Mouse (Mus musculus) MEL (cell line): ENCODE results near the gene Dtnb. TPM values are rescaled to one million over a fixed set of nuclear protein-coding genes. Genes with fewer than 3 reads are reported as not detected.

ENCODE experiments used
- DNase-seq: peaks from one replicate; pipeline ENCODE4 v3.0.0; 2011; ENCODE audit warnings: low read depth, low spot score
- H3K27ac ChIP-seq: 2 replicates; pipeline ENCODE4 v1.5.1; 2012; ENCODE audit warnings: low read depth, mild to moderate bottlenecking, control low read depth, low read length, moderate library complexity; ENCODE audit not compliant: control insufficient read depth
- H3K27me3 ChIP-seq, 2 experiments: fragments of 150-350 bp in 1 of 2; sonication (generic) in 1 of 2; 2 replicates each; pipeline ENCODE4 v1.6.1; 2012; ENCODE audit warnings: low read length in 2 of 2, mild to moderate bottlenecking in 2 of 2, improper control_type of control experiment in 1 of 2, moderate library complexity in 1 of 2; ENCODE audit not compliant: insufficient read depth in 2 of 2, control insufficient read depth in 1 of 2
- H3K36me3 ChIP-seq, 2 experiments: 2 replicates each; pipeline ENCODE4 v1.6.1; 2012 to 2014; ENCODE audit warnings: low read length in 2 of 2, improper control_type of control experiment in 1 of 2, inconsistent platforms in 1 of 2, mild to moderate bottlenecking in 1 of 2; ENCODE audit not compliant: insufficient read depth in 2 of 2, control insufficient read depth in 1 of 2
- H3K4me1 ChIP-seq, 2 experiments: fragments of 150-350 bp in 1 of 2; sonication (generic) in 1 of 2; 2 replicates each; pipeline ENCODE4 v1.6.1; 2012; ENCODE audit warnings: low read length in 2 of 2, improper control_type of control experiment in 1 of 2, mild to moderate bottlenecking in 1 of 2; ENCODE audit not compliant: insufficient read depth in 2 of 2, control insufficient read depth in 1 of 2
- H3K4me3 ChIP-seq, 2 experiments: fragments of 150-350 bp in 1 of 2; sonication (generic) in 1 of 2; 2 replicates each; pipeline ENCODE4 v1.5.1; 2012; ENCODE audit warnings: low read depth in 2 of 2, low read length in 2 of 2, mild to moderate bottlenecking in 2 of 2, moderate library complexity in 2 of 2, control low read depth in 1 of 2, improper control_type of control experiment in 1 of 2; ENCODE audit not compliant: control insufficient read depth in 1 of 2, insufficient read depth in 1 of 2
- H3K79me2 ChIP-seq: 2 replicates; pipeline ENCODE4 v1.6.1; 2012; ENCODE audit warnings: mild to moderate bottlenecking, low read length, moderate library complexity; ENCODE audit not compliant: control insufficient read depth, poor library complexity, insufficient read depth
- H3K9ac ChIP-seq: 2 replicates; pipeline ENCODE4 v1.6.1; 2012; ENCODE audit warnings: low read depth, mild to moderate bottlenecking, control low read depth, low read length, moderate library complexity; ENCODE audit not compliant: control insufficient read depth, poor library complexity, severe bottlenecking
- H3K9me3 ChIP-seq: fragments of 150-350 bp; sonication (generic); replicated peaks from 2 replicates; pipeline ENCODE4 v1.6.1; 2012; ENCODE audit warnings: mild to moderate bottlenecking, low read length, improper control_type of control experiment, moderate library complexity; ENCODE audit not compliant: insufficient read depth
- BHLHE40 ChIP-seq: IDR thresholded peaks from 2 replicates; pipeline ENCODE4 v1.6.1; 2012; ENCODE audit warnings: low read depth, mild to moderate bottlenecking, inconsistent platforms, low read length, improper control_type of control experiment, borderline replicate concordance
- CHD1 ChIP-seq: IDR thresholded peaks from 2 replicates; pipeline ENCODE4 v1.6.1; 2012; ENCODE audit warnings: low read depth, mild to moderate bottlenecking, inconsistent platforms, low read length, improper control_type of control experiment
- CHD2 ChIP-seq: IDR thresholded peaks from 2 replicates; pipeline ENCODE4 v1.6.1; 2011; ENCODE audit warnings: low read length, improper control_type of control experiment
- CTCF ChIP-seq, 3 experiments: IDR thresholded peaks in 2 of 3; conservative IDR thresholded peaks in 1 of 3; 2 replicates each; pipeline ENCODE4 v1.5.1; 2011 to 2012; ENCODE audit warnings: low read length in 3 of 3, low read depth in 2 of 3, mild to moderate bottlenecking in 2 of 3, improper control_type of control experiment in 1 of 3, inconsistent platforms in 1 of 3, mixed read lengths in 1 of 3, moderate library complexity in 1 of 3; ENCODE audit not compliant: control insufficient read depth in 1 of 3, insufficient read depth in 1 of 3, poor library complexity in 1 of 3, severe bottlenecking in 1 of 3
- E2F4 ChIP-seq: IDR thresholded peaks from 2 replicates; pipeline ENCODE4 v1.6.1; 2011; ENCODE audit warnings: low read depth, low read length, improper control_type of control experiment, borderline replicate concordance
- HCFC1 ChIP-seq: IDR thresholded peaks from 2 replicates; pipeline ENCODE4 v1.6.1; 2012; ENCODE audit warnings: low read depth, mild to moderate bottlenecking, inconsistent platforms, low read length, improper control_type of control experiment, moderate library complexity
- JUND ChIP-seq: IDR thresholded peaks from 2 replicates; pipeline ENCODE4 v1.6.1; 2011; ENCODE audit warnings: low read depth, mild to moderate bottlenecking, improper control_type of control experiment, low read length
- KAT2A ChIP-seq: conservative IDR thresholded peaks from 2 replicates; pipeline ENCODE4 v1.6.1; 2012; ENCODE audit warnings: low read depth, low read length, improper control_type of control experiment, inconsistent platforms
- MAFK ChIP-seq: IDR thresholded peaks from 2 replicates; pipeline ENCODE4 v1.6.1; 2011; ENCODE audit warnings: low read depth, mild to moderate bottlenecking, low read length, improper control_type of control experiment, borderline replicate concordance
- MAX ChIP-seq: IDR thresholded peaks from 2 replicates; pipeline ENCODE4 v1.6.1; 2011; ENCODE audit warnings: low read length, improper control_type of control experiment
- MXI1 ChIP-seq: IDR thresholded peaks from 2 replicates; pipeline ENCODE4 v1.6.1; 2011; ENCODE audit warnings: mild to moderate bottlenecking, low read depth, low read length, improper control_type of control experiment
- POLR2AphosphoS2 ChIP-seq: IDR thresholded peaks from 2 replicates; pipeline ENCODE4 v1.6.1; 2011; ENCODE audit warnings: low read length, improper control_type of control experiment
- POLR2AphosphoS5 ChIP-seq: IDR thresholded peaks from 2 replicates; pipeline ENCODE4 v1.6.1; 2012; ENCODE audit warnings: low read depth, borderline replicate concordance, mild to moderate bottlenecking, inconsistent platforms, low read length, moderate library complexity, mixed read lengths
- RCOR1 ChIP-seq: IDR thresholded peaks from 2 replicates; pipeline ENCODE4 v1.6.1; 2012; ENCODE audit warnings: low read depth, mild to moderate bottlenecking, inconsistent platforms, low read length, improper control_type of control experiment
- SIN3A ChIP-seq: IDR thresholded peaks from 2 replicates; pipeline ENCODE4 v1.6.1; 2012; ENCODE audit warnings: low read length, improper control_type of control experiment, inconsistent platforms
- UBTF ChIP-seq: IDR thresholded peaks from 2 replicates; pipeline ENCODE4 v1.6.1; 2012; ENCODE audit warnings: low read depth, mild to moderate bottlenecking, inconsistent platforms, low read length, improper control_type of control experiment, moderate library complexity, borderline replicate concordance; ENCODE audit not compliant: insufficient read depth
- USF2 ChIP-seq, 2 experiments: IDR thresholded peaks; 2 replicates each; pipeline ENCODE4 v1.6.1; 2011 to 2012; ENCODE audit warnings: improper control_type of control experiment in 2 of 2, low read length in 2 of 2, borderline replicate concordance in 1 of 2, inconsistent platforms in 1 of 2, low read depth in 1 of 2, mild to moderate bottlenecking in 1 of 2; ENCODE audit not compliant: insufficient read depth in 1 of 2
- ZC3H11A ChIP-seq: IDR thresholded peaks from 2 replicates; pipeline ENCODE4 v1.6.1; 2012; ENCODE audit warnings: low read depth, mild to moderate bottlenecking, inconsistent platforms, low read length, improper control_type of control experiment
- ZMIZ1 ChIP-seq: IDR thresholded peaks from 2 replicates; pipeline ENCODE4 v1.6.1; 2012; ENCODE audit warnings: low read depth, mild to moderate bottlenecking, inconsistent platforms, low read length, improper control_type of control experiment, moderate library complexity
- polyA plus RNA-seq, 2 experiments: library from polyadenylated mRNA; stranded (reverse) in 1 of 2; unstranded in 1 of 2; fragments of >175 nt in 1 of 2; fragments of >200 nt in 1 of 2; gene quantifications; 2 replicates each; pipeline versions ENCODE4 v1.2.1 to v1.2.4; 2012; ENCODE audit warnings: low replicate concordance in 2 of 2, low read depth in 1 of 2; ENCODE audit not compliant: insufficient read length in 2 of 2, insufficient read depth in 1 of 2, missing spikeins in 1 of 2
- total RNA-seq: library from RNA; depleted of rRNA; stranded (reverse); fragments of 300-350 nt; gene quantifications from 2 replicates; pipeline ENCODE4 v1.2.3, GENCODE M21; 2012

Dtnb gene
- total and polyA plus RNA-seq, 3 experiments, result 18.6 to 24.9 TPM; not detected in 1

DNA sequence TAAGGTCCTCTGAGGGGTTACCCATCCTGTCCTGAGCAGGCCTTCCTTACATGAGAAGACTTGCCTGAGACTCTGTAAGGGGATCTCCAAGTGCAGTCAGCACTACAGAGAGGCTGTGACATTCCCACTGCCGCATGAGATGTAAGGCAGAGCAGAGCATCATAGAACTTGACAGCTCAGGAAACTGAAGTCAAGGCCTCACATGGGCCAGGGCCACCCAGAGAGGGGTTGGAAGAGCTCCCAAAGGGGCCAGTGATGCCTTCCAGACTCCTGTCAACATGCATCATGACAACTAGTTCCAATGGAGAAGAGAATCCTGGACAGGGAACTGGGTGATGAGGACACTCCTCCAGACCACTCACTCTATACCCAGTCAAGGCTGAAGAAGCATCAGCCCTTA is 215.4 kb downstream of the Dtnb start:
- H3K4me3 ChIP-seq, result no peak overlapping the region
- H3K4me1 ChIP-seq, result peaks cover 0 to 8% of the 10 kb centered on the region in 2 experiments; a peak in 2 of 4 replicates
- TF ChIP-seq MAFK (no peak), USF2 (IDR thresholded peaks at IDR 0.05; ENCODE audit: borderline replicate concordance in 1 of 2, insufficient read depth in 1 of 2, low read depth in 1 of 2, low read length in 2 of 2) (no peak), E2F4 (no peak)
- TF ChIP-seq, all 39 proteins: peak for 0
- DNase-seq, result no peak
- Histone ChIP-seq H3K9me3 (no peaks in the 10 kb centered on the region), H3K36me3 (no peaks in the 10 kb centered on the region), H3K79me2 (no peaks in the 10 kb centered on the region), H3K27ac (no peak overlapping the region), H3K9ac (no peak overlapping the region), H3K27me3 (no peaks in the 10 kb centered on the region)

DNA sequence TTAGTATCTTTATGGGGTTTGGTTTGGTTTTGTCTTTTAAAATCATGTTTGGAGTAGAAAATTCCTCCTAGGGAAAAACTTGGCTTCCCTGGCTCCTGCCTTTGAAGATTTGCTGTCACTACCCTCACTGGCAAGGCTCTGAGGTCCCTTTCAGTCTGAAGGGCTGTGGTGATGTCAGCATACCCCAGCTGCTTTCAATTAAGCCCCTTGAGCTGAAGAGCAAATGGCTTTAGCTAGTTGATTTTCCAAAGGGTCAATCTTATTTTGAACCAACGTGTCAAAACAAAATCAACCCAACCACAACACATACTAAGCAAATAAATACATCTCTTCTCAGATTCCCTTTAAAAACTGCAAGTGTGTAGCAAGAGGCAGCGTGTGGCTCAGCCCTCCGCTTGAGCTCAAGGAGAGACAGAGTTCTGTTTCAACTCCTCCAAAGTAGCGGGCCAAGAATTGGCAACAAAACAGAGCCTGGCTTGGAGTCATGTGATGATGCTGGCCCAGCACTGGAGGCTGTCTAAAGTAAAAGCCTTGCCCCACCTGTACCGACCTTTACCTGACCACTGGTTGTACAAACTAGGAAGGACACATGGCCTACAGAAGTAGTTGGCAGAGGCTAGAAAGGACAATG is 216.4 kb downstream of the Dtnb start:
- no peak for DNase-seq
- Histone ChIP-seq H3K36me3 (no peaks in the 10 kb centered on the region), H3K9me3 (no peaks in the 10 kb centered on the region)

DNA sequence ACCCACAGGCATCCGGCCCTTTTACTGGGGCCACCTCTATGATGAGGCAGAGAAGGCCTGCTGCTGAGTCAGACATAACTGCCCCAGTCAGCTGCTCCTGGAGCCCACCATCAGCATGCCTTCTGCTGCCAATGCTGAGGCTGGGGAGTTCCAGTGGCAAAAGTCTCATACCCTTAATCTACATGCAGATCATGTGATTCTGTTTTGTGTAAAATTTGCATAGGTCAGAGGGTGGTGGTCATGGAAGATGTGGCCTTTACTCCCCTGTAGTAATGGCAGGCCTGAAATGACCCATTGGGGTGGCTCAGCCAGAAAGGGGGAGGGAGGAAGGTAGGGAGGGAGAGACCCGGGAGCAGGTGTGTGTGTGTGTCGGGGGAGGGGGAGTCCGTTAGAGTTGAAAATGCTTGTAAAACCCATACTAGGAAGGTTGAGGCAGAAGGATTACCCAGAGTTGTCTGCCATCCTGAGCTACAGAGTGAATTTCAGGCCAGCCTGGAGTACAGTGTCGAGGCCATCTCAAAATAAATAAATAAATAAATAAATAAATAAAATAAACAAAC is 217.5 kb downstream of the Dtnb start:
- H3K36me3 ChIP-seq, result no peaks in the 10 kb centered on the region
- H3K79me2 ChIP-seq, result no peaks in the 10 kb centered on the region
- TF ChIP-seq CHD1 (no peak), ZC3H11A (no peak)
- no peaks in the 10 kb centered on the region for H3K27me3 ChIP-seq
- no peaks in the 10 kb centered on the region for H3K9me3 ChIP-seq
- H3K4me1 ChIP-seq, result peaks cover 0 to 8% of the 10 kb centered on the region in 2 experiments; a peak in 2 of 4 replicates
- H3K9ac ChIP-seq, result no peak overlapping the region
- no peak overlapping the region for H3K4me3 ChIP-seq
- no peak overlapping the region for H3K27ac ChIP-seq
- no peak for DNase-seq

More for the DNA sequence above, 216.4 kb downstream of the Dtnb start:
- Histone ChIP-seq H3K79me2 (no peaks in the 10 kb centered on the region), H3K27me3 (no peaks in the 10 kb centered on the region), H3K4me1 (peaks cover 0 to 8% of the 10 kb centered on the region in 2 experiments; a peak in 2 of 4 replicates), H3K4me3 (no peak overlapping the region), H3K9ac (no peak overlapping the region), H3K27ac (no peak overlapping the region)
- TF ChIP-seq MAX, result no peak
- no peak for TF ChIP-seq MXI1
- TF ChIP-seq BHLHE40, result no peak
- no peak for TF ChIP-seq ZMIZ1
- no peak for TF ChIP-seq KAT2A
- no peak for TF ChIP-seq CTCF (IDR thresholded peaks at IDR 0.05 in 2 of 3, conservative IDR thresholded peaks at IDR 0.05 in 1 of 3; ENCODE audit: control insufficient read depth in 1 of 3, insufficient read depth in 1 of 3, low read depth in 2 of 3, low read length in 3 of 3, poor library complexity in 1 of 3, severe bottlenecking in 1 of 3)
- TF ChIP-seq CHD2, result no peak
- no peak for TF ChIP-seq SIN3A
- TF ChIP-seq POLR2AphosphoS5, result no peak
- TF ChIP-seq POLR2AphosphoS2, result no peak
- TF ChIP-seq RCOR1, result no peak
- no peak for TF ChIP-seq HCFC1
- TF ChIP-seq UBTF, result no peak
- no peak for TF ChIP-seq JUND
- no peak for TF ChIP-seq ZC3H11A
